Mouse (Mus musculus): ENCODE measurements around the gene Nfib. TPM values are rescaled to one million over a fixed set of nuclear protein-coding genes. Genes with fewer than 3 reads are reported as not detected.

The Nfib gene
- polyA plus RNA-seq, 1 experiment from 2014 or later, result 58.8 TPM

DNA sequence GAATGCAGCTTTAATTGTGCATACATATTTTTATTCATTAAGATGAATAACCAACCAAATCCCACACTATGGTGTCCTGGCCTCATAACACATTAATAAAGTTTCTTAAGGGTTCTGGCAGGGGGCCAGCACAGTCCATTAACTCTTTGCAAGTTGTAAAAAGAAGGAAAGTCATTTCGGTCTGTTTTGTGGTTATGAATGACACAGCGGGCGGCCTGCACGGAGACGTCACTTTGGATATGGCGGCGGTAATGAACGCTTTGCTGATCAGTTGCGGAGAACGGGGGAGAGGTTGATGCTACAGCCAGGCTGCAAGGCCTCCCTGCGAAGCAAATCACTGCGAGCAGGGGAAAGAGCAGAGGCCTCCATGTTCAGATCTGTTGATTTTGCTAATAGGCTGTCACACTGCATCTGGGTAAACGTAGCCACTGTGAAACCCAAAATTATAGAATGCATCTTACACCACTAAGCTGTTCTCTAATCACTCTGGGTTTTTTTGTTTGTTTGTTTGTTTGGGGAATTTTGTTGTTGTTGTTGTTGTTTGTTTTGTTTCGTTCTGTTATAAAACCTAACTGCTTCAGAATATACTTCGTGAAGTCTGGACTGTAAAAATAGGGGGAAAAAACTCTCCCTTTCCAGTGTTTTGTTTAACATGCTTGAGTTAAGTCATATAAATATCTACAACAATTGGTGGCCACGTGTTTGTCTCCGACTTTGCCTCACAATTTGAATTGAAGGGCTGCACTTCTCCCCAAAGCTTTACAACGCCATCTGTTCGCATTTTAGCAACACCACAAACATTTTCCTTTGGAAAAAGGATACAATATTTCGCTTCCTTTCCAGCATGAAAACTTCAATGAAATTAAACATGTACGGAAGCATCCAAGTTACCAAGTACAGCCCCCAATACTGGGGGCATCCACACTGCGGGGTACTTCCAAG, 296.8 kb downstream of the Nfib start:
- H3K9me3 ChIP-seq, result no peaks in the 10 kb centered on the region
- H3K4me3 ChIP-seq (replicated peaks), result no peak overlapping the region
- peaks cover 80% of the 10 kb centered on the region for H3K4me1 ChIP-seq (replicated peaks)
- peak overlapping the region; percentile 66 for H3K27ac ChIP-seq
- H3K4me2 ChIP-seq, result peak overlapping the region; percentile 30
- no peak overlapping the region for H3K9ac ChIP-seq (replicated peaks)
- H3K27me3 ChIP-seq, result no peaks in the 10 kb centered on the region
- WGBS, result 38% methylated on average over 22 of the region's 22 CpGs
- peak; percentile 46; the same call in 1 of the 2 replicates for ATAC-seq (ENCODE audit: insufficient number of reproducible peaks, insufficient read depth, low FRiP score, low TSS enrichment, low read depth)
- H3K36me3 ChIP-seq, result no peaks in the 10 kb centered on the region

DNA sequence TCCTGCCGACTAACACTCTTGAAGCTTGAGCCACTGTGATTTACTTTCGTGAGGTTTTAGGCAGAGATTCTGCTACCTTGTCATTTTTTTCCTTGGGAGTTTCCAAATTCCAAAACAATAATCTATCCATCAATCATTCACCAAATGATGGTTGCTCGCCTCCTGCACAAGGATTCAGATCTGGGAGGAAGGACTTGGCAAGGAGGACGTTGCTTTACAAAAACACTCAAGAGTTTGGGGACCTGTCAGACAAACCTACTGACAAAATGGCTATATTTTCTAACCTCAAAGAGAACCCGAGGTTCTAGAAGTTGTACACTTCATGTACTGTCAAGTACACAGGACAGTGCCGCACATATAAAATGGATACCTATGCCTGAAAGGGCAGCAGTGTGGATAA, 299.0 kb downstream of the Nfib start:
- Histone ChIP-seq H3K9ac (replicated peaks) (no peak overlapping the region), H3K36me3 (no peaks in the 10 kb centered on the region), H3K27me3 (no peaks in the 10 kb centered on the region), H3K4me3 (replicated peaks) (no peak overlapping the region), H3K4me1 (replicated peaks) (peaks cover 83% of the 10 kb centered on the region), H3K27ac (no peak overlapping the region), H3K4me2 (no peak overlapping the region), H3K9me3 (no peaks in the 10 kb centered on the region)
- no peak for ATAC-seq (ENCODE audit: insufficient number of reproducible peaks, insufficient read depth, low FRiP score, low TSS enrichment, low read depth)
- 80% methylated on average over 6 of the region's 6 CpGs for WGBS

DNA sequence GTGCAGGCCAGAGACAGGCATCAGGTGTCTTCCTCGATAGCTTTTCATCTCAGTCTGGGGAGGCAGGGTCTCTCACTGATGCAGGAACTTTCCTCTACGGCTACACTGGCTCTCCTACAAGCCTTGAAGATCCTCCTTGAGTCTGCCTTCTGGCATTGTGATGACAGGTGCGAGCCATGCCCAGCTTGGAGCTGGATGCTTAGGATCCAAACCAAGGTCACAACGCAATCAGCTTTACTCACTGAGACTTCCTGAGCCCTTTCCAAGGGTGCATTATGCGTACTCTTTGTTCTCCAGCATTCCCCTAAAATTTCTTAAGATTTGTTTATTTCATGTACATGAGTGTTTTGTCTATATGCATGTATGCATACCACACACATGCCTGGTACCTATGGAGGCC, 299.8 kb downstream of the Nfib start:
- no peaks in the 10 kb centered on the region for H3K9me3 ChIP-seq
- no peak overlapping the region for H3K4me2 ChIP-seq
- no peak for ATAC-seq (ENCODE audit: insufficient number of reproducible peaks, insufficient read depth, low FRiP score, low TSS enrichment, low read depth)
- H3K4me3 ChIP-seq (replicated peaks), result no peak overlapping the region
- H3K36me3 ChIP-seq, result no peaks in the 10 kb centered on the region
- no peak overlapping the region for H3K9ac ChIP-seq (replicated peaks)
- 94% methylated on average over 5 of the region's 5 CpGs for WGBS
- H3K27ac ChIP-seq, result no peak overlapping the region
- H3K27me3 ChIP-seq, result no peaks in the 10 kb centered on the region
- peaks cover 83% of the 10 kb centered on the region for H3K4me1 ChIP-seq (replicated peaks)

DNA sequence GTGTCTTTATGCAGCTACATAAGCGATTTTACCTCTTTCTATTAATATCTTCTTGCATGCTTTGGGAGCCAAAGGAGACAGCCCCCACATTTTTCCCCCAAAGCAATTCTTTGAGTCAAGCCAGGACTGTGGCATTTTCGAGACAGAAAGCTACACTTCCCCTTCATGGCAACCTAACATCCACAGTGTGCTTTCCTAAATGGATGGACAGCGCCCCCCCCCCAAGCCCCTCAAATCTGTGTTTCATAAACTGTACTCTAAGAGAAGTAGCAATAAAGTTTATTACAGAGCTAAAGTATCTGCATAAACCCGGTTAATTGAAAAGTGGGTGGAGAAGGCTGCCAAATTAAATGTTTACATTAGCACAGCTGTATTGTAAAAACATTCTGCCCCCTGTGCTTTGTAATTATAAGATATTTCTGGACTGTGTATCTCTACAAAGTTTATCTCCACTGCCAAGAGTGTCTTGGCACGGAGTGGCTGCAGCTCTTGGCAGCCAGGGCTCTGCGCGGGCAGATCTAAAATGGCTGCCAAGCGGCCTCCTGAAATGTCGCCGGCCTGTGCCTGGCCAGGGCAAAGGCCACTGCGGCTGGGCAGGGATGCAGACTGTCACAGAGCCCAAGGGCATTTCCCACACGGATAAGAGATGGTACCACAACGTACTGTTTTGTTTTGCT, 301.4 kb downstream of the Nfib start:
- Histone ChIP-seq H3K4me2 (peak overlapping the region; percentile 40), H3K9ac (replicated peaks) (no peak overlapping the region; the same call in 1 of the 2 replicates), H3K27me3 (no peaks in the 10 kb centered on the region), H3K27ac (peak overlapping the region; percentile 81), H3K4me3 (replicated peaks) (no peak overlapping the region), H3K9me3 (no peaks in the 10 kb centered on the region), H3K36me3 (no peaks in the 10 kb centered on the region), H3K4me1 (replicated peaks) (peaks cover 90% of the 10 kb centered on the region)
- WGBS, result 52% methylated on average over 13 of the region's 13 CpGs
- peak; percentile 37; the same call in 1 of the 2 replicates for ATAC-seq (ENCODE audit: insufficient number of reproducible peaks, insufficient read depth, low FRiP score, low TSS enrichment, low read depth)

DNA sequence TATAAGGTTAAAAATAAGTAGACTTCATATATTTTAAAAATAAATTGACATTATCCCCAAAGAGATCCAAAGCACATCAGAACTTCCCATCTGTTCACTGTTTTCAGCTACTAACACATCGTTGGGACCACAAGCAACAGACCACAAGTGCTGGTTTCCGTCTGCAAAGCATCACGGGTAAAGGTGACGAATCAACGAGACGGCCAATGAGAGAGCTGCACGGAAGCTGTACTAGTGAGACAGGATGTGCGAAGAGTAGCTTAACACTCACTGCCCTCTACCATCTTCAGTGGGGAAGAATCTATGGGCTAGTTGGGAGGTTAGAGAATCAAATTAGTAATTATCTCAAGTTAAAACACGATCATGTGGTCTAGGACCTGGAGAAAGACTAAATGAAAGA, 302.9 kb downstream of the Nfib start:
- Histone ChIP-seq H3K9ac (replicated peaks) (no peak overlapping the region), H3K27ac (peak overlapping the region; percentile 23; the same call in 1 of the 2 replicates), H3K27me3 (no peaks in the 10 kb centered on the region), H3K4me3 (replicated peaks) (no peak overlapping the region), H3K4me1 (replicated peaks) (peaks cover 86% of the 10 kb centered on the region), H3K36me3 (no peaks in the 10 kb centered on the region), H3K4me2 (no peak overlapping the region), H3K9me3 (no peaks in the 10 kb centered on the region)
- ATAC-seq (ENCODE audit: insufficient number of reproducible peaks, insufficient read depth, low FRiP score, low TSS enrichment, low read depth), result no peak
- WGBS, result 76% methylated on average over 9 of the region's 9 CpGs

DNA sequence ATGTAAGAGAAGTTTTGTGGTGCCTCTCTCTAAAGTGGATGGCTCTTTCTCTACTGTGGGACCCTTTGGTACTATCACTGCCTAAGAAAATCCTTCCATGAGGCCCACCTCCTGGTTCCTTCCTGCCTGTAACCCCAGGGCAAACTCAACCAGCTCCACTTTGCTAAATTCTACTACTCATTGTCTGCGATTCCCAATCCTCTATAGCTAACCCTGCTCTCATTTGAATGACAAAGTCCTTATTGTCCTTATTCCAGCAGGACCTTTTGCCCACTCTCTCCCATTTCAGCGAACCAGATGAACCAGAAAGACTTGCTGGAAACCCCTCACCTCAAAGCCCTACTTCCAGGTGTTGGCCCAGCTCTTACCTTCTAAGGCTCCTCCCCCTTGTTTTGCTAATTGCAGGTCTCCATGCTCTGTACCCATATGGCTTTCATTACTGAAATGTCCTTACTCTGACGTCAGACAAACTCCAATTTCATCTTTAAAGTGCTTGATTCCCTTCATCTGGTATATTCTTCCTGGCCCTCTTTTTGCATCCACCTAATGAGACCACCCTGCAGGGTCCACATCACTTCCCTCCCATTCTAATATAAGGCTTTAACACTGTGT, 304.0 kb downstream of the Nfib start:
- Histone ChIP-seq H3K4me1 (replicated peaks) (peaks cover 76% of the 10 kb centered on the region), H3K4me2 (no peak overlapping the region), H3K27me3 (no peaks in the 10 kb centered on the region), H3K36me3 (no peaks in the 10 kb centered on the region), H3K9me3 (no peaks in the 10 kb centered on the region), H3K27ac (no peak overlapping the region), H3K4me3 (replicated peaks) (no peak overlapping the region), H3K9ac (replicated peaks) (no peak overlapping the region)
- WGBS, result 36% methylated on average over 3 of the region's 3 CpGs
- no peak for ATAC-seq (ENCODE audit: insufficient number of reproducible peaks, insufficient read depth, low FRiP score, low TSS enrichment, low read depth)

DNA sequence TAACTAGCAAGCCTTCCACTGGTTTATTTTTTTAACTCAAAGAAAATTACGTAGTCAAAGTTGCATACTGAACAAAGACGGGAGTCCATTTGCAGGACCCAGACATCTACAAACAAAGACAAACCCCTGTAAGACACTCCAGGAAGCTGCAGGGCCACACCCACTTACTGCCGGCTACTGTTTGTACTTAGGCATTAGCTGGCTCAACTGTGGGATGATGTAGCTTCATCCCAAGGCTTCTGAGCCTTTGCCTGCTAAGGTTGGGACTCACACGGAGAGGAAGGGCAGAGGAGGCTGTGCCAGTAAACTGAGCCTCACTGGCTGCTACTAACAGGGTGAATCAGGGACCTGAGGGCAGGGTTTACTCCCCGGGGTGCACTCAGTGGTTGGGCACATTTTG, 305.0 kb downstream of the Nfib start:
- no peak overlapping the region for H3K4me3 ChIP-seq (replicated peaks)
- no peaks in the 10 kb centered on the region for H3K27me3 ChIP-seq
- no peak overlapping the region for H3K4me2 ChIP-seq
- 0 out of 2 replicates have a peak overlapping the region, but pooled peaks have one; percentile 26 for H3K27ac ChIP-seq
- H3K9ac ChIP-seq (replicated peaks), result 0 out of 2 replicates have a peak overlapping the region, but pooled peaks have one; percentile 4
- peaks cover 68% of the 10 kb centered on the region for H3K4me1 ChIP-seq (replicated peaks)
- ATAC-seq (ENCODE audit: insufficient number of reproducible peaks, insufficient read depth, low FRiP score, low TSS enrichment, low read depth), result no peak
- no peaks in the 10 kb centered on the region for H3K9me3 ChIP-seq
- 25% methylated on average over 5 of the region's 5 CpGs for WGBS
- H3K36me3 ChIP-seq, result no peaks in the 10 kb centered on the region

DNA sequence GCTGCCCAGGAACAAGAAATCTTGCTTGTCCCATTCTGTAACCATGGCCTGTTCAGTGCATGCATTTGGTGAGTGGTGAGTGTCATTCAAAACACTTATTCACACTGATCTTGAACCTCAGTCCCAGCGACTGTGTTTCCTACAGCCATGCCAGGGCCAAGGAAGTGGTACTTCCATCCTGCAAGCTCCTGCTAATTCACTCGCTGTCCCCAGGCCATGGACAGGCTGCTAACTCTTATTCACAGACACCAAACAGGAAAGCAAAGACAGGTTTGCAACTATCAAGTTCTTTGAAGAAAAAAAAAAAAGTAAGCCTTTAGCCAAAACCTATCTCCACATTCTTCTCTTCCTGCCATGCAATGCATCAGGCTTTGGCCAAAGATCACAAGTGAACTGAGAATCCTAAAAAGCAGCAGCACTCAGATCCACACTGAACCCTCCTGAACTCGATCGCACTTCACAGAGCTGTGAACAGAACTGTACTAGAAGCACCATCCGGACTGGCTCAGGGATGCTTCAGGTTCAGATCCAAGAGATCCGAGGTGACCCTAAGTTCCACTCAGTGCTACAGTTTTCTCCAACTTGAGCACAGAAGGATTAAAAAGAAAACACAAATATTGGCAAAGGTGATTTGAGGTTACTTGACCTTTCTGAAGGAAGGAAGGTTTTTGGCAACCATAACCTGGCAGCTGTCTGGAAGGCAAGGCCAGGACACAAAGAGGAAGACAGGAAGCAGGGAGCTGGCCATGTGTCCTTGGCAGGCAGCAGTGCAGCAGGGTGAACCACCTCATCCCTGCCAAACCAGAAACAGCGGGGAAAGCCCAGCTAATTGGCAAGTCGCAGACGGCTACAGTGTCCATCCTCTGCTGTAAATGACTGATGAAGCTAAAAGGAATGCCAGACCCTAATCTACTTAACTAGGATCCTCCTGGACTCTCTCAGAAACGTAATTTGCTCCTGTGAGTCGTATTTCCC, 305.9 kb downstream of the Nfib start:
- WGBS, result 49% methylated on average over 11 of the region's 11 CpGs
- no peak for ATAC-seq (ENCODE audit: insufficient number of reproducible peaks, insufficient read depth, low FRiP score, low TSS enrichment, low read depth)
- no peak overlapping the region for H3K4me3 ChIP-seq (replicated peaks)
- H3K36me3 ChIP-seq, result no peaks in the 10 kb centered on the region
- no peak overlapping the region for H3K9ac ChIP-seq (replicated peaks)
- no peak overlapping the region for H3K4me2 ChIP-seq
- H3K9me3 ChIP-seq, result no peaks in the 10 kb centered on the region
- peaks cover 60% of the 10 kb centered on the region for H3K4me1 ChIP-seq (replicated peaks)
- H3K27me3 ChIP-seq, result no peaks in the 10 kb centered on the region
- 0 out of 2 replicates have a peak overlapping the region, but pooled peaks have one; percentile 26 for H3K27ac ChIP-seq

DNA sequence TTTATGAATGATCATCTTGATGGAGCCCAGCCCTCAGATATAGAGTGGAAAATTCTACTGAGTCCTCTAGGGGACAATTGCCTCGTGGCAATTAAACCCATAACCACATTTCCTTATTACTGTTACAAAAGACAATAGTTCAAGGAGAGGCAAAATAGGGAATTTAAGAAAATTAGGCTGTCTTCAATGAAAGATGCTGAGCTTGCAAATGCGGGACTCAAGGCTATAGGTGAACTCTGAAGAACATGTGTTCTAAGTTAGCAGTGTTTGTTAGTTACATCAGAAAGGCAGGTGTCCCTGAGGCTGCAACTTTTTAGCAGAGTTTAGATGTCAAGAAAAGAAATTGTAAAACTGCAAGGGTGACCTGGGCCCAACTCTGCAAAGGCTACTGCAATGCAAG, 307.3 kb downstream of the Nfib start:
- peaks cover 49% of the 10 kb centered on the region for H3K4me1 ChIP-seq (replicated peaks)
- no peaks in the 10 kb centered on the region for H3K9me3 ChIP-seq
- no peaks in the 10 kb centered on the region for H3K27me3 ChIP-seq
- no peak overlapping the region for H3K27ac ChIP-seq
- 53% methylated on average over 2 of the region's 2 CpGs for WGBS
- no peak overlapping the region for H3K4me2 ChIP-seq
- ATAC-seq (ENCODE audit: insufficient number of reproducible peaks, insufficient read depth, low FRiP score, low TSS enrichment, low read depth), result no peak
- no peak overlapping the region for H3K4me3 ChIP-seq (replicated peaks)
- H3K36me3 ChIP-seq, result no peaks in the 10 kb centered on the region
- no peak overlapping the region for H3K9ac ChIP-seq (replicated peaks)

DNA sequence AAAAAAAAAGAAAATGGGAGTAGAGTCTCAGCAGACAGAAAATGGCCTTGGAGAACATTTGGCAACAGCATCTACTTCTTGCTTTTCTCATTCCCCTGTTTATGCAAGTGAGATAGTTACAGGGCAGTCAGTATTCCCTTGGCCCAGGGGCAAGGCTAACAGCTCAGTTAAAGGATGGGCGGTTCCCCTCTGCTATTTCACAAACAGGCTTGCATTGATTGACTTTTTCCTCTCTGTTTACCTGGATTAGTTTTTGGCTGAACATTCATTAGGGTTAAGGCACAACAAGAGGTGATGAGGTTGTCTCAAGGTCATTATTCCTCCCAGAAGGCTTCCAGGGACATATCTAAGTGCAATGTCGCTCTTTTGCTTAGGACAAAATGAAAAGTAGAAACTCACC, 308.7 kb downstream of the Nfib start:
- Histone ChIP-seq H3K9me3 (no peaks in the 10 kb centered on the region), H3K4me1 (replicated peaks) (peaks cover 48% of the 10 kb centered on the region), H3K4me2 (no peak overlapping the region), H3K9ac (replicated peaks) (no peak overlapping the region), H3K27ac (no peak overlapping the region), H3K27me3 (no peaks in the 10 kb centered on the region), H3K36me3 (no peaks in the 10 kb centered on the region), H3K4me3 (replicated peaks) (no peak overlapping the region)
- 84% methylated on average over 2 of the region's 2 CpGs for WGBS
- ATAC-seq (ENCODE audit: insufficient number of reproducible peaks, insufficient read depth, low FRiP score, low TSS enrichment, low read depth), result no peak
